Mouse (Mus musculus): ENCODE results near the gene Thumpd2. TPM values are rescaled to one million over a fixed set of nuclear protein-coding genes. Genes with fewer than 3 reads are reported as not detected.

Thumpd2 gene
- polyA plus RNA-seq, 1 experiment from 2014 or later, result 9.7 TPM

DNA sequence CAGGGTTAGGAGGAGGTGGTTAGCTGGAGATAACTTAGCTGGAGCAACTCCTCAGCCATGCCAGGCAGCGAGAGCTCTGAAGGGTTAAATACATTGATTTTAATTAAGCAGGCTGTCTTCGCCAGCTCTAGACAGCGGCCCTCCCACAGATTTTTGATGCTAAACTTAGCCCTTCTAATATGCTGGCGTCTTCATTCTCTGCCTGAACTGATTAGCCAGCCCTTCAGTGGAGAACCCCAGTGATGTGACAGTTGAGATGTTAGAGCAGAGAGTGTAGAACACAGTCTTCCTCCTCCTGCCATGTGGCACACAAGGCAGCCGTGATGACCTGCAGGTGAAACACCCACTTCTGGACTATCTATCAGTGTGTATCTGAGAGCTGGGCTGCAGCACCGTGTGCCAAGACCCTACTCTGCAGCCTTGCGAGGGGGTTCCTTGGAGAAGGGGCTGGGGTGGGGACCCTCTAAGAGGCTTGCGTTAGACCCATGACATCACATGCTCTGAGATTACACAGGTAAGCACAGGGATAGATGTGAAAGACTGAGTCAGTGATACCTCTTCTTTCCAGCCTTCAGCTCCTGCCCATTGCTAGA is 73.3 kb downstream of the Thumpd2 start:
- H3K4me2 ChIP-seq, result no peak overlapping the region
- no peaks in the 10 kb centered on the region for H3K27me3 ChIP-seq
- ATAC-seq (ENCODE audit: low FRiP score), result peak; percentile 37; the same call in 1 of the 2 replicates
- H3K9ac ChIP-seq, result no peak overlapping the region
- H3K4me3 ChIP-seq, result no peak overlapping the region
- 62% methylated on average over 8 of the region's 8 CpGs for WGBS
- 0 out of 2 replicates have a peak overlapping the region, but pooled peaks have one; percentile 18 for H3K27ac ChIP-seq
- H3K36me3 ChIP-seq, result peaks cover 8% of the 10 kb centered on the region
- no peaks in the 10 kb centered on the region for H3K9me3 ChIP-seq
- peaks cover 29% of the 10 kb centered on the region for H3K4me1 ChIP-seq (replicated peaks)

DNA sequence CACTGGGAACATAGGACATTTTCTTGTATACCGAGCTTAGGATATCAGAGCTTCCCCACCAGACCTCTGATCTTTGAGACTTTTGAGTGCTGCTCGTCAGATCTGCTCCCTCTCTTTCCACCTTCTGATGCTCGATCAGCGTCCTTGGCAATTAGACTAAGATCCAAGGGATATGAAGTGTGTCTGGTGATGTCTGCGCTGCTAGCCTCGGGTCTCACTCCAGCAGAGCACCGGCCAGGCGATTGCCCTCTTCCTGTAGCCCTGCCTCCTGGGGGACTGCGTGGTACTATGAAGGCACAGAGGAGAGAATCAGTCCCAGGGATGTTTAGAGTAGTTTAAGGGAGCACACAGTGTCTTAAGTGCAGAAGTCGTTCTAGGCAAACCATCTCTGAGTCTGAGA is 81.9 kb downstream of the Thumpd2 start:
- Histone ChIP-seq H3K27me3 (no peaks in the 10 kb centered on the region), H3K4me1 (replicated peaks) (peaks cover 24% of the 10 kb centered on the region), H3K9me3 (no peaks in the 10 kb centered on the region), H3K27ac (0 out of 2 replicates have a peak overlapping the region, but pooled peaks have one; percentile 76), H3K9ac (no peak overlapping the region), H3K4me3 (no peak overlapping the region), H3K36me3 (no peaks in the 10 kb centered on the region), H3K4me2 (no peak overlapping the region)
- ATAC-seq (ENCODE audit: low FRiP score), result no peak
- WGBS, result 86% methylated on average over 10 of the region's 10 CpGs

DNA sequence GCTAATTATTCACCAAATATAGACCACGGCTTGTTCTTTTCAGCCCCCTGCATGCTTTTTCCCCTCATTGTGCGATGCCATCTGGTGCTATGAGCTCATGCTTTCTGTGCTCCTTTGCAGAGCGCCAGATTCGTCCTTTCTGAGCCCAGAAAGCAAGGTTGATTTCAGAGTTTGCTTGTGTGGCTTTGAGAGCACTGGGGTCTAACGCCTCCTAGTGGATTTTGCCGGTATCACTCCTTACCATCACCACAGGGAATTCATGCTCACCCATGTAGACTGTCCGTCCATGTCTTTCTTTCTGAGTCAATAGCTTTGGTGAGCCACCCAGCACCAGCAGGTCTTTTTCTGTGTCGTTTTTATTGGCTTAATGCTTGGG is 82.5 kb downstream of the Thumpd2 start:
- ATAC-seq (ENCODE audit: low FRiP score), result peak; percentile 71
- Histone ChIP-seq H3K4me2 (no peak overlapping the region), H3K36me3 (no peaks in the 10 kb centered on the region), H3K27ac (peak overlapping the region; percentile 76), H3K27me3 (no peaks in the 10 kb centered on the region), H3K9me3 (no peaks in the 10 kb centered on the region), H3K9ac (peak overlapping the region; percentile 46; the same call in 1 of the 2 replicates), H3K4me1 (replicated peaks) (peaks cover 24% of the 10 kb centered on the region), H3K4me3 (no peak overlapping the region)
- 7% methylated on average over 8 of the region's 8 CpGs for whole genome bisulfite sequencing

DNA sequence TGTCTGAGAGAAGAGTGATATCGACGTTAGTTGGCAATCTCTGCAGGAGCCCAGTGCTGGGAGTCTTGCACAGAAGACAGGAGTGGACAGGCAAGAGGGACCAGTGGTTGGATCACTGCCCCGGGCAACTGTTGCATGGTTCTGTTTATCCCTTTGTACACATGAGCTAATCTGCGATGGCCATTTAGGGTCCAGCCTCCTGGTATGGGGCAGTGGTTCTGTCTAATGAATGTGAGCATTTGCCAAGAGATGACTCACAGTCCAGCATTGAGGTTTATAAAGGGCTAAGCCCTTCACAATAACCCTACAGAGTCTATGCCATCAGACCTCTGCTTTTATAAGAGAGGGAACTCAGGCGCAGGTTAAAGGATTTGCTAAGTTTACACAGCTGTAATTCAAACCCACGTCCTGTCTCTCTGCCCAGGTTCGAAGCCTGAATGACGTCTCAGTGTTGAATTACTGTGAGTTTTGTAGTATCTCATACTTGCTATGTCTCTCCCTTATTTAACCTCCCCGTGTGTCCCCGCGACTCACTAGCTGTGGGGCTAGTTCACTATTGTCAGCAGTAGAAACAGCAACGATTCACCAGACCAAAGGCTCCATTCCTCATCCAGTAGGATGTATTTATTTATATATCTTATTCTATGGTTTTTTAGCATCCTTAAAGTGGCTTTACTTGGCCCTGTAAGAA is 83.0 kb downstream of the Thumpd2 start:
- no peaks in the 10 kb centered on the region for H3K27me3 ChIP-seq
- H3K4me2 ChIP-seq, result no peak overlapping the region
- ATAC-seq (ENCODE audit: low FRiP score), result peak; percentile 44
- WGBS, result 64% methylated on average over 12 of the region's 12 CpGs
- H3K36me3 ChIP-seq, result no peaks in the 10 kb centered on the region
- peaks cover 24% of the 10 kb centered on the region for H3K4me1 ChIP-seq (replicated peaks)
- H3K9ac ChIP-seq, result peak overlapping the region; percentile 46; the same call in 1 of the 2 replicates
- no peaks in the 10 kb centered on the region for H3K9me3 ChIP-seq
- no peak overlapping the region for H3K4me3 ChIP-seq
- peak overlapping the region; percentile 76 for H3K27ac ChIP-seq

DNA sequence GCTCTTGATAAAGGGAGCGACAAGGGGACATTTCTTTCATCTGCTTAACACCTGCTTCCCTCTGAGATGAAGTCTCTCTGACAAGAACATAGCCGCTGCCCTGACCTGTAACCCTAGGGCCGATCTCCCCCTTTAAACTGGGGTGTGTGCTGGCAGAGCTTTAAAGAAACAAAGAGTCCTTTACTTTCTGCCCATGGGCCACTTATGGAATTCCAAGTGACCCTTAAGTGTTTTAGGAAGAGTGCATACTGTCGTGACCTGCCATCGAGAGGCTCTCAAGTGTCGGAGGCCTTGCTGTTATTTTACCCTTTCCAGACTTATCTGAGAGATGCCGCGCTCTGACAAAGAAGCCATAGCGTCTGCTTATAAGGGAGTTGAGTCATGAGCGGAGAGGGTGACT is 84.8 kb downstream of the Thumpd2 start:
- no peak overlapping the region for H3K4me2 ChIP-seq
- no peak overlapping the region for H3K4me3 ChIP-seq
- no peak overlapping the region for H3K27ac ChIP-seq
- no peak overlapping the region for H3K9ac ChIP-seq
- H3K9me3 ChIP-seq, result no peaks in the 10 kb centered on the region; the same call in 1 of the 2 replicates
- ATAC-seq (ENCODE audit: low FRiP score), result no peak
- H3K36me3 ChIP-seq, result no peaks in the 10 kb centered on the region
- peaks cover 25% of the 10 kb centered on the region for H3K4me1 ChIP-seq (replicated peaks)
- H3K27me3 ChIP-seq, result no peaks in the 10 kb centered on the region
- WGBS, result 87% methylated on average over 10 of the region's 10 CpGs

DNA sequence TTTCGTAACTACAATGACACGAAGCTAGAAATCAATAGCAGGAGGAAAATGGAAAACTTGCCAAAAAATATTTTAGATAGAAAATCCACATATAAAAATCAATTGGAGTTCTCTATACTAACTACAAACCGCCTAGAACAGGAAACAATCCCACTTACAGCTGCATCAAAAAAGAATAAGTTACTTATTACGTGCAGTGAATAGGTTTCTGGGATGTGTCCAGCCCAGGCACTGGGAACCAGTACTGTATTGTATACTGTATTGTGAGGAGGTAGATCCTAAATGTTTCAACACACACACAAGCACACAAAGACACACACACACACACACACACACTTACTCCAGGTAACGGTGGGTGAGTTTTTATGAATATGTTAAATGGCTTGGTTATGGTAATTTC is 87.6 kb downstream of the Thumpd2 start:
- ATAC-seq (ENCODE audit: low FRiP score), result no peak
- Histone ChIP-seq H3K27ac (no peak overlapping the region), H3K4me3 (no peak overlapping the region), H3K27me3 (no peaks in the 10 kb centered on the region), H3K4me1 (replicated peaks) (peaks cover 16% of the 10 kb centered on the region), H3K4me2 (no peak overlapping the region), H3K9ac (no peak overlapping the region), H3K9me3 (no peaks in the 10 kb centered on the region; the same call in 1 of the 2 replicates), H3K36me3 (no peaks in the 10 kb centered on the region)
- WGBS, result 92% methylated on average over 5 of the region's 5 CpGs

Other genes with a start within 250 kb of the Thumpd2 start
- gene Tmem178, start 120.5 kb downstream of the Thumpd2 start, polyA plus RNA-seq (2015; fragmentation: Nextera tagmentation; extraction: Ambion mirVana), result 31.8 and 35.4 TPM in 2 replicates

Data from hindbrain, embryonic 13.5 days (tissue).